Mouse (Mus musculus) left cerebral cortex, postnatal 36 days (tissue): ENCODE measurements around the gene C1ql1. TPM values are rescaled to one million over a fixed set of nuclear protein-coding genes. Genes with fewer than 3 reads are reported as not detected.
"Not testable (repeated sequence)": the region's sequence is repeated elsewhere in the genome, so short reads cannot be mapped to it uniquely, and the experiment has no call there.

Experiments used
- DNase-seq, 2 experiments: peaks; one replicate each; pipeline ENCODE4 v3.0.0; 2021 to 2022; ENCODE audit warnings: low spot score in 2 of 2, mixed read lengths in 1 of 2
- intact Hi-C: fragments of 180-260 bp; cut with DNase I; formaldehyde crosslinking; loops from one replicate; pipeline ENCODE4 v1.15.1; 2025
- total RNA-seq, 2 experiments: library from RNA; stranded (reverse); gene quantifications; 2 replicates each; pipeline ENCODE4 v1.2.3; 2021

The C1ql1 gene
- total RNA-seq, result 10 to 100 TPM; 15.1 to 15.6 TPM

GRCm38 (mm10) chr11:102946265-102946991 lies at the start of gene C1ql1:
Gene C1ql1 (minus strand): TSS chr11:102946688.
- DNase-seq, result peak; percentile 35 to 68
- intact Hi-C loops, result loop anchor here (5.0 kb wide), 1 partner anchor 34 kb away; no protein-coding TSS in a partner anchor

GRCm38 (mm10) chr11:102994952-102995351 lies 48.5 kb upstream of the C1ql1 start:
- no peak for DNase-seq
- intact Hi-C loops, result loop anchor here (5.0 to 10.0 kb wide), 2 partner anchors 43 to 220 kb away; no protein-coding TSS in a partner anchor

GRCm38 (mm10) chr11:102993420-102994029 lies 47.0 kb upstream of the C1ql1 start:
- no peak for DNase-seq

GRCm38 (mm10) chr11:102992940-102993339 lies 46.5 kb upstream of the C1ql1 start:
- intact Hi-C loops, result loop anchor here (2.0 to 10.0 kb wide), 3 partner anchors 41 to 218 kb away; partner anchors contain the start of gene Gfap
- peak in 1 of 2 experiments; percentile 69 for DNase-seq

More at GRCm38 (mm10) chr11:102993420-102994029, 47.0 kb upstream of the C1ql1 start:
- intact Hi-C loops, result loop anchor here (2.0 to 10.0 kb wide), 3 partner anchors 41 to 219 kb away; partner anchors contain the start of gene Gfap

DNA sequence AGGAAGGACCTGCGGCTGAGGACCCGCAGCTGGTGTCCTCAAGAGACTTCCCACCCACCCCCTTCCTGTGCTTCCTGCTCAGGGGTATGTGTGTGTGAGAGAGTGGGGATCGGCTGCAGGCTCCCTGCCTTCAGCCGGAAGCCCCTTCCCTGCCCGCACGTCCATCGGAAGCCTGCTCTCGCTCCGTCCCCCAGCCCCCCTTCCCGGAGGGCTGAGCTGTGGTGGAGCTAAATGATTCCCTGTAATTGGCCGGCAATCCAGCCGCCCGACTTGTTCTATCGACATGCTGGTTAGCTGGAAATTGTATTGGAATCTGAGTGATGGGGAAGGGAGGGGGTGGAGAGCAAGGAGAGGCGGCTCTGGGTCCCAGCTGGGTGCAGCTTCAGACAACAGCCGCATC lies 45.2 kb upstream of the C1ql1 start:
- DNase-seq, result no peak
- intact Hi-C loops, result loop anchor here (2.0 to 10.0 kb wide), 3 partner anchors 39 to 217 kb away; partner anchors contain the start of gene Gfap

- intact Hi-C loops, result loop anchor here (5.0 to 10.0 kb wide), 2 partner anchors 38 to 215 kb away; no protein-coding TSS in a partner anchor
- DNase-seq, result peak in 1 of 2 experiments; percentile 41
Observed at GRCm38 (mm10) chr11:102990152-102990663, 43.7 kb upstream of the C1ql1 start.

GRCm38 (mm10) chr11:102989641-102990151 lies 43.2 kb upstream of the C1ql1 start:
- no peak for DNase-seq
- intact Hi-C loops, result loop anchor here (5.0 to 10.0 kb wide), 2 partner anchors 37 to 215 kb away; no protein-coding TSS in a partner anchor

GRCm38 (mm10) chr11:102985160-102985559 lies 38.7 kb upstream of the C1ql1 start:
- no peak for DNase-seq

GRCm38 (mm10) chr11:102984615-102985014 lies 38.1 kb upstream of the C1ql1 start:
- intact Hi-C loops, result no loop called here
- DNase-seq, result no peak

More at GRCm38 (mm10) chr11:102985160-102985559, 38.7 kb upstream of the C1ql1 start:
- intact Hi-C loops, result no loop called here

GRCm38 (mm10) chr11:102984086-102984485 lies 37.6 kb upstream of the C1ql1 start:
- no peak for DNase-seq
- intact Hi-C loops, result no loop called here

GRCm38 (mm10) chr11:102981151-102981890 lies 34.8 kb upstream of the C1ql1 start:
- no peak for DNase-seq
- intact Hi-C loops, result no loop called here

GRCm38 (mm10) chr11:102978052-102978666 lies 31.7 kb upstream of the C1ql1 start:
- intact Hi-C loops, result no loop called here
- DNase-seq, result no peak

- intact Hi-C loops, DNase-seq: not testable (repeated sequence)
Observed at GRCm38 (mm10) chr11:102975966-102976365, 29.5 kb upstream of the C1ql1 start.

DNA sequence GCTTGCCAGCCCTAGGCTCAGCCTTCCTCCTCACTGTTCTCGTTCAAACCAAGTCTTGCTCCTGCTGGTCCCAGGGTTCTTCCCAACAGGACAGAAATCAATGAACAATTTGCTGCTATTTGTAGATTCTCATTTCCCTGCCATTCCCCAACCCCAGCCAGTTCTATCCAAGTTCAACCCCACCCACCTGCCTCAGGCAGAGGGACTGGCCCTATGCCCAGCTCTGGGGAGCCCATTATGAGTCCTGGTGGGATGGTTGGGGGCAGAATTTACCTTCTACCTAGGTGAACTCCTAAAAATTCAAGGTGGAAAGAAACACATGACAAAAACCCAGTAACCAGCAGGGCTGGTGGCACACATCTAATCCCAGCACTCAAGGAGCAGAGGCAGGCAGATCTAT lies 25.8 kb upstream of the C1ql1 start:
- intact Hi-C loops, result no loop called here

GRCm38 (mm10) chr11:102971604-102972003 lies 25.1 kb upstream of the C1ql1 start:
- intact Hi-C loops, result no loop called here

More for the DNA sequence above, 25.8 kb upstream of the C1ql1 start:
- no peak for DNase-seq

GRCm38 (mm10) chr11:102964547-102965091 lies 18.1 kb upstream of the C1ql1 start:
- intact Hi-C loops, result no loop called here
- DNase-seq, result no peak

More at GRCm38 (mm10) chr11:102971604-102972003, 25.1 kb upstream of the C1ql1 start:
- DNase-seq, result no peak

DNA sequence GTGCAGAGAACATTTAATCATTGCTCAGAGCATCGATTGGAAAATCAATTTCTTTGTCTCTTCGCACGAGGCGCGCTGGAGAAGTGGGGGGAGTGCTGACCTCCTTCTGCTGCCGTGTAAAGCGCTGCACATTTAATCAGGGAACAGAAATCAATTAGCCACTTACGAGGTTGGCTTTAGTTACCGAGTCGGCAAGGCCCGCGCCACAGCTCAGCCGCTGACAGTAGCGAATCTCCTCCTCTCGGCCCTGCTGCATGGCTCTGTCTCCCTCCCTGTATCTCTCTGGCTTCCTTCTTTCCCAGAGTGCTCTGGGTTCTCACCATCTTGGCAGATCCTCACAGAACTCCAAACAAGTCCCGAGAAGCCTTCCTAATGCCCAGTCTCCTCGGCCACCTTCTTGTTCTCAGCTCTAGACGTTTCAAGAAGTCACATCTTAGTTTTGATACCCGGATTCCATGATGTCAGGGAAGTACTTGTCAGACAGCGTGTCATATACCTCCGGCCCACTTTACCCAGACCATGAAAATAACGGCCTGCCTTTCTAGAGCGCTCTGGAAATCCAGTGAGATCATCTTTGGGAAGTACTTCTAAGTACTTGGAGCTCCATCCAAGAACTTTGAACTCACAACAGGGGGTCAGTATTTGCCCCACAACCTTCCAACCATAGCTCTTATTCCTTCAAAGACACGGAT lies 17.5 kb upstream of the C1ql1 start:
- no peak for DNase-seq
- intact Hi-C loops, result no loop called here

GRCm38 (mm10) chr11:102963246-102963854 lies 16.9 kb upstream of the C1ql1 start:
- intact Hi-C loops, result no loop called here
- no peak for DNase-seq
